Mouse (Mus musculus) lung, embryonic 14.5 days (tissue): ENCODE results near the gene Emilin2. TPM values are rescaled to one million over a fixed set of nuclear protein-coding genes. Genes with fewer than 3 reads are reported as not detected.

Source experiments
- ATAC-seq: fragments of 200-750 bp; cut with Nextera tagmentation; 2 replicates; pipeline ENCODE4 v1.8.0; 2017; ENCODE audit warnings: mild to moderate bottlenecking, moderate TSS enrichment, moderate library complexity; ENCODE audit not compliant: insufficient read depth
- DNase-seq: peaks from one replicate; pipeline ENCODE4 v3.0.0-alpha.2; 2015
- H3K27ac ChIP-seq: fragments of 300-500 bp; sonication (generic); 2 replicates; pipeline ENCODE4 v1.5.1; 2014; ENCODE audit warnings: low read depth, mild to moderate bottlenecking, moderate library complexity
- H3K27me3 ChIP-seq: fragments of 300-500 bp; sonication (generic); 2 replicates; pipeline ENCODE4 v1.6.1; 2014; ENCODE audit warnings: low read length, control low read depth; ENCODE audit not compliant: insufficient read depth
- H3K36me3 ChIP-seq: fragments of 300-500 bp; sonication (generic); 2 replicates; pipeline ENCODE4 v1.6.1; 2014; ENCODE audit warnings: control low read depth; ENCODE audit not compliant: insufficient read depth
- H3K4me1 ChIP-seq: fragments of 300-500 bp; sonication (generic); 2 replicates; pipeline ENCODE4 v1.6.1; 2014; ENCODE audit warnings: antibody characterized with exemption, control low read depth; ENCODE audit not compliant: insufficient read depth
- H3K4me2 ChIP-seq: fragments of 300-500 bp; sonication (generic); 2 replicates; pipeline ENCODE4 v1.6.1; 2014; ENCODE audit warnings: mild to moderate bottlenecking
- H3K4me3 ChIP-seq: fragments of 300-500 bp; sonication (generic); 2 replicates; pipeline ENCODE4 v1.5.1; 2014; ENCODE audit warnings: low read depth, low read length
- H3K9ac ChIP-seq: fragments of 300-500 bp; sonication (generic); 2 replicates; pipeline ENCODE4 v1.6.1; 2014
- H3K9me3 ChIP-seq: fragments of 300-500 bp; sonication (generic); 2 replicates; pipeline ENCODE4 v1.6.1; 2016; ENCODE audit warnings: low read depth, low read length, control low read depth
- CTCF ChIP-seq: IDR thresholded peaks from 2 replicates; pipeline ENCODE4 v1.5.1; 2016; ENCODE audit warnings: antibody characterized with exemption, low read depth
- WGBS: fragments of 180-500 bp; shearing (Covaris S2); extraction: QIAGEN DNeasy Blood & Tissue Kit; methylation state at CpG from one replicate; pipeline ENCODE4 v1.1.7; 2014; 5-methylcytosine and 5-hydroxymethylcytosine counted together
- polyA plus RNA-seq: library from polyadenylated mRNA; unstranded; fragments of >200 nt; fragmentation: Nextera tagmentation; extraction: Ambion mirVana; gene quantifications from 2 replicates; pipeline ENCODE4 v1.2.1, GENCODE M21; 2014

Emilin2 gene
- polyA plus RNA-seq, 1 experiment from 2014 or later = 3.8 TPM

- Histone ChIP-seq H3K4me2 (no peak overlapping the region), H3K36me3 (no peaks in the 10 kb centered on the region), H3K27ac (no peak overlapping the region), H3K27me3 (no peaks in the 10 kb centered on the region), H3K4me3 (no peak overlapping the region), H3K4me1 (no peaks in the 10 kb centered on the region), H3K9me3 (no peaks in the 10 kb centered on the region), H3K9ac (no peak overlapping the region)
- 60% methylated on average over 5 of the region's 5 CpGs for WGBS
- DNase-seq = no peak
- no peak for TF ChIP-seq CTCF
- no peak for ATAC-seq
Measured at GRCm38 (mm10) chr17:71265336-71266051, 46.3 kb downstream of the Emilin2 start.

GRCm38 (mm10) chr17:71264739-71265138, 47.0 kb downstream of the Emilin2 start:
- no peaks in the 10 kb centered on the region for H3K4me1 ChIP-seq
- 70% methylated on average over 4 of the region's 4 CpGs for WGBS
- H3K9ac ChIP-seq = no peak overlapping the region
- H3K36me3 ChIP-seq = no peaks in the 10 kb centered on the region
- DNase-seq (no peak), ATAC-seq (no peak)
- TF ChIP-seq CTCF = no peak
- no peak overlapping the region for H3K4me2 ChIP-seq
- H3K9me3 ChIP-seq = no peaks in the 10 kb centered on the region
- no peak overlapping the region for H3K4me3 ChIP-seq
- no peaks in the 10 kb centered on the region for H3K27me3 ChIP-seq
- no peak overlapping the region for H3K27ac ChIP-seq

GRCm38 (mm10) chr17:71263136-71263535, 48.6 kb downstream of the Emilin2 start:
- Histone ChIP-seq H3K9me3 (no peaks in the 10 kb centered on the region), H3K4me1 (no peaks in the 10 kb centered on the region), H3K9ac (no peak overlapping the region), H3K36me3 (no peaks in the 10 kb centered on the region), H3K4me3 (no peak overlapping the region), H3K4me2 (no peak overlapping the region), H3K27me3 (no peaks in the 10 kb centered on the region), H3K27ac (no peak overlapping the region)
- ATAC-seq (no peak), DNase-seq (no peak)
- WGBS = 74% methylated on average over 6 of the region's 6 CpGs
- TF ChIP-seq CTCF = no peak

DNA sequence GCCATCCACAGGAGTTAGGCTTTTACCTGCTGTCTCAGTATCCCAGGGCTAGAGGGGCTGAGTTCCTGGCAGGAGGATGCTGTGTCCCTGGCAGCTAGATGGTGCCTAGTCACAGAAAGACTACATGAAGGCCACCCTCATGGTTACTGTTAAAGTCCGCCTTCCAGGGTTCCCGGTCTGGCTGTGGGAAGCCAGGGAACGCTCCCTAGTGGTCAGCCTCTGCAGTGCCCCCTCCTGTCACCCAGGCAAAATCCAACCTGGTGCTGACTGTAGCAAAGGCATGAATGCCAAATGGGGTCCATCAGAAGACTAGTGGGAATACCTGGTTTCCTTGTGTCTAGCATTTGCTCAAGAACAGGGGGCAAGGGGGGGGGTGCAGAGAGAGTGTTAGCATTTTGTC, 51.1 kb downstream of the Emilin2 start:
- ATAC-seq (no peak), DNase-seq (no peak)
- Histone ChIP-seq H3K9ac (no peak overlapping the region), H3K9me3 (no peaks in the 10 kb centered on the region), H3K4me3 (no peak overlapping the region), H3K27me3 (no peaks in the 10 kb centered on the region), H3K4me1 (no peaks in the 10 kb centered on the region), H3K36me3 (no peaks in the 10 kb centered on the region), H3K4me2 (no peak overlapping the region), H3K27ac (no peak overlapping the region)
- WGBS = 37% methylated on average over 3 of the region's 3 CpGs
- peak; percentile 41 for TF ChIP-seq CTCF

DNA sequence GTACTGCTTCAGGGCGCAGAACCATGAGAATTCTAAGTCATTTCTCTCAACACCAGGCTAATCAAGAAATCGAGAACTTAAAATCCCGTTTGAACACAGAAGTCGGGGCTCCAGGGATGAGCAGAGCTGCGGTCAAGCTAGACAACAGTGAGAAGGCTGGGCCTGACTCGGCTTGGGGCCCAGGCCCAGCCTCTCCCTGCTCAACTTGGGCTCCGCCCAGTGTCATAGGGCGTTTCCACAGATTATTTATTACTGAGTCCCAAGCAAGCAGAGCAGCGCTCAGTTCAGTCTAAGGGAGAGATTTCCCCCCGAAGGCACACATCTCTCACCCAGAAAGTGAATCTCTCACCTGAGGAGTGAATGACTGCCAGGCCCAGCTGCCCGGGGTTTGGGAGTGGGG, 52.1 kb downstream of the Emilin2 start:
- Histone ChIP-seq H3K27me3 (no peaks in the 10 kb centered on the region), H3K9me3 (no peaks in the 10 kb centered on the region), H3K4me3 (no peak overlapping the region), H3K27ac (no peak overlapping the region), H3K9ac (no peak overlapping the region), H3K4me2 (0 out of 2 replicates have a peak overlapping the region, but pooled peaks have one; percentile 10), H3K36me3 (no peaks in the 10 kb centered on the region), H3K4me1 (no peaks in the 10 kb centered on the region)
- no peak for TF ChIP-seq CTCF
- peak; percentile 89 for ATAC-seq
- WGBS = 41% methylated on average over 11 of the region's 11 CpGs
- peak; percentile 80 for DNase-seq

GRCm38 (mm10) chr17:71256806-71257536, 54.8 kb downstream of the Emilin2 start:
- 0 out of 2 replicates have a peak, but pooled peaks cover 8% of the 10 kb centered on the region for H3K36me3 ChIP-seq
- H3K9ac ChIP-seq = no peak overlapping the region
- H3K4me2 ChIP-seq = no peak overlapping the region
- no peak for ATAC-seq
- WGBS = 81% methylated on average over 13 of the region's 13 CpGs
- H3K27me3 ChIP-seq = no peaks in the 10 kb centered on the region
- TF ChIP-seq CTCF = no peak
- no peaks in the 10 kb centered on the region for H3K9me3 ChIP-seq
- DNase-seq = no peak
- H3K4me1 ChIP-seq = no peaks in the 10 kb centered on the region
- no peak overlapping the region for H3K4me3 ChIP-seq
- H3K27ac ChIP-seq = no peak overlapping the region

DNA sequence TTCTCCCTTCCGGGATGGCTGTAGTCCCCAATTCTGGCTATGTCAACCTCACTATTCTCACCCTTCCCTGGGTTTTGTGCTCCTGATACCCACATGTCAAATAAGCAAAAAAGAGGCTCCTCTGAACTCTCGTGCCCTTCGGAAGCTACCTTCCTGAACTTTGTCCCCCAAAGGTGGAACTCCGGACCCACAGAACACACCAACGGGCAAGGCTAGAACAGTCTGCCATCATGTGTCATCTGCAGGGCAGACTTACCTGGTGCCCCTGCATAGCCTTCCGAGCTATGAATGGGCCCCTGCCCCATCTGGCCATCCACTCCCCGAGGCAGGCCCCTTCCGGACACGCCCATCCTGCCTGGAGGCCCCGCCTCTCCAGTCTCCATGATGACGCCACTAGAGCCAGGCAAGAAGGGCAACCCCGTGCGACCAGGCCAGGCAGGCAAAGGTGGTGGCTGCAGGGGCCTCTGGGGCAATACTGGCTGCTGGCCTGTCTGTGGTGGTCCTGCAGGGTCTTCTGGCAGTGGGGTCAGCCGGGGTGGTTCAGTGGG, 55.6 kb downstream of the Emilin2 start:
- Histone ChIP-seq H3K4me1 (no peaks in the 10 kb centered on the region), H3K36me3 (0 out of 2 replicates have a peak, but pooled peaks cover 11% of the 10 kb centered on the region), H3K27me3 (no peaks in the 10 kb centered on the region), H3K4me2 (no peak overlapping the region), H3K4me3 (no peak overlapping the region), H3K9ac (no peak overlapping the region), H3K27ac (no peak overlapping the region), H3K9me3 (no peaks in the 10 kb centered on the region)
- WGBS = 79% methylated on average over 14 of the region's 14 CpGs
- ATAC-seq (no peak), DNase-seq (no peak)
- no peak for TF ChIP-seq CTCF
